Mouse (Mus musculus) lung, postnatal 0 days (tissue): ENCODE data around the gene Gtpbp8. TPM values are rescaled to one million over a fixed set of nuclear protein-coding genes. Genes with fewer than 3 reads are reported as not detected.

ENCODE experiments used
- ATAC-seq: fragments of 200-750 bp; cut with Nextera tagmentation; 2 replicates; pipeline ENCODE4 v1.8.0; 2017; ENCODE audit warnings: moderate library complexity
- DNase-seq: peaks from one replicate; pipeline ENCODE4 v3.0.0-alpha.2; 2016; ENCODE audit warnings: low spot score
- H3K27ac ChIP-seq: fragments of 300-500 bp; sonication (generic); 2 replicates; pipeline ENCODE4 v1.5.1; 2014; ENCODE audit warnings: antibody characterized with exemption, mild to moderate bottlenecking, low read length, mixed read lengths
- H3K27me3 ChIP-seq: fragments of 300-500 bp; sonication (generic); replicated peaks from 2 replicates; pipeline ENCODE4 v1.6.1; 2014; ENCODE audit warnings: low read length, mixed read lengths; ENCODE audit not compliant: insufficient read depth
- H3K36me3 ChIP-seq: fragments of 300-500 bp; sonication (generic); 2 replicates; pipeline ENCODE4 v1.6.1; 2014; ENCODE audit warnings: low read length, mixed read lengths; ENCODE audit not compliant: insufficient read depth
- H3K4me1 ChIP-seq: fragments of 300-500 bp; sonication (generic); 2 replicates; pipeline ENCODE4 v1.6.1; 2014; ENCODE audit warnings: antibody characterized with exemption, low read depth, low read length, mixed read lengths; ENCODE audit not compliant: insufficient read depth
- H3K4me2 ChIP-seq: fragments of 300-500 bp; sonication (generic); replicated peaks from 2 replicates; pipeline ENCODE4 v1.6.1; 2014; ENCODE audit warnings: low read depth, mild to moderate bottlenecking, low read length, moderate library complexity, mixed read lengths
- H3K4me3 ChIP-seq: fragments of 300-500 bp; sonication (generic); 2 replicates; pipeline ENCODE4 v1.5.1; 2014; ENCODE audit warnings: low read depth, low read length
- H3K9ac ChIP-seq: fragments of 300-500 bp; sonication (generic); replicated peaks from 2 replicates; pipeline ENCODE4 v1.6.1; 2014; ENCODE audit warnings: low read depth, mild to moderate bottlenecking
- H3K9me3 ChIP-seq: fragments of 300-500 bp; sonication (generic); 2 replicates; pipeline ENCODE4 v1.6.1; 2016; ENCODE audit warnings: low read length, mixed read lengths
- CTCF ChIP-seq: IDR thresholded peaks from 2 replicates; pipeline ENCODE4 v1.5.1; 2016; ENCODE audit warnings: antibody characterized with exemption, mild to moderate bottlenecking
- EP300 ChIP-seq: IDR thresholded peaks from 2 replicates; pipeline ENCODE4 v1.6.1; 2016; ENCODE audit warnings: antibody characterized with exemption, mild to moderate bottlenecking, control low read depth
- WGBS: fragments of 180-500 bp; shearing (Covaris S2); extraction: QIAGEN DNeasy Blood & Tissue Kit; methylation state at CpG from one replicate; pipeline ENCODE4 v1.1.7; 2014; 5-methylcytosine and 5-hydroxymethylcytosine counted together
- polyA plus RNA-seq: library from polyadenylated mRNA; unstranded; fragments of >200 nt; fragmentation: Nextera tagmentation; extraction: Ambion mirVana; gene quantifications from 2 replicates; pipeline ENCODE4 v1.2.1, GENCODE M21; 2015

The Gtpbp8 gene
- polyA plus RNA-seq, 1 experiment from 2014 or later, result 17.2 TPM

GRCm38 (mm10) chr16:44695214-44695858, 50.8 kb downstream of the Gtpbp8 start:
- Histone ChIP-seq H3K4me2 (no peak overlapping the region), H3K27me3 (no peaks in the 10 kb centered on the region), H3K4me1 (peaks cover 8% of the 10 kb centered on the region; the same call in 1 of the 2 replicates), H3K36me3 (no peaks in the 10 kb centered on the region), H3K27ac (peak overlapping the region; percentile 72), H3K9me3 (no peaks in the 10 kb centered on the region), H3K4me3 (no peak overlapping the region), H3K9ac (no peak overlapping the region)
- DNase-seq, result peak; percentile 63
- no peak for TF ChIP-seq CTCF
- TF ChIP-seq EP300, result no peak
- WGBS, result 48% methylated on average over 8 of the region's 8 CpGs
- ATAC-seq, result peak; percentile 13

GRCm38 (mm10) chr16:44693695-44694094, 52.5 kb downstream of the Gtpbp8 start:
- 71% methylated on average over 6 of the region's 6 CpGs for WGBS
- peaks cover 8% of the 10 kb centered on the region; the same call in 1 of the 2 replicates for H3K4me1 ChIP-seq
- no peaks in the 10 kb centered on the region for H3K9me3 ChIP-seq
- no peak overlapping the region for H3K27ac ChIP-seq
- ATAC-seq (no peak), DNase-seq (no peak)
- no peak overlapping the region for H3K4me3 ChIP-seq
- TF ChIP-seq EP300 (no peak), CTCF (peak; percentile 42)
- H3K9ac ChIP-seq, result no peak overlapping the region
- no peak overlapping the region for H3K4me2 ChIP-seq
- H3K27me3 ChIP-seq, result no peaks in the 10 kb centered on the region
- H3K36me3 ChIP-seq, result no peaks in the 10 kb centered on the region

GRCm38 (mm10) chr16:44692541-44692940, 53.6 kb downstream of the Gtpbp8 start:
- no peak overlapping the region for H3K4me3 ChIP-seq
- H3K27ac ChIP-seq, result no peak overlapping the region
- no peak for DNase-seq
- H3K4me1 ChIP-seq, result peaks cover 8% of the 10 kb centered on the region; the same call in 1 of the 2 replicates
- TF ChIP-seq CTCF (no peak), EP300 (no peak)
- no peaks in the 10 kb centered on the region for H3K36me3 ChIP-seq
- 90% methylated on average over 1 of the region's 1 CpGs for WGBS
- no peaks in the 10 kb centered on the region for H3K27me3 ChIP-seq
- H3K9me3 ChIP-seq, result no peaks in the 10 kb centered on the region
- H3K9ac ChIP-seq, result no peak overlapping the region
- no peak overlapping the region for H3K4me2 ChIP-seq
- ATAC-seq, result no peak

GRCm38 (mm10) chr16:44691561-44692141, 54.5 kb downstream of the Gtpbp8 start:
- no peak overlapping the region for H3K9ac ChIP-seq
- H3K4me3 ChIP-seq, result peak overlapping the region; percentile 5; the same call in 1 of the 2 replicates

GRCm38 (mm10) chr16:44691066-44691465, 55.1 kb downstream of the Gtpbp8 start:
- Histone ChIP-seq H3K27me3 (no peaks in the 10 kb centered on the region), H3K27ac (no peak overlapping the region), H3K9me3 (no peaks in the 10 kb centered on the region), H3K36me3 (no peaks in the 10 kb centered on the region), H3K9ac (no peak overlapping the region), H3K4me3 (no peak overlapping the region), H3K4me2 (peak overlapping the region; percentile 42; the same call in 1 of the 2 replicates), H3K4me1 (peaks cover 7% of the 10 kb centered on the region; the same call in 1 of the 2 replicates)
- 69% methylated on average over 2 of the region's 2 CpGs for WGBS
- DNase-seq (no peak), ATAC-seq (no peak)
- TF ChIP-seq EP300 (no peak), CTCF (no peak)

More at GRCm38 (mm10) chr16:44691561-44692141, 54.5 kb downstream of the Gtpbp8 start:
- no peaks in the 10 kb centered on the region for H3K27me3 ChIP-seq
- H3K9me3 ChIP-seq, result no peaks in the 10 kb centered on the region
- H3K4me2 ChIP-seq, result peak overlapping the region; percentile 42
- peaks cover 8% of the 10 kb centered on the region; the same call in 1 of the 2 replicates for H3K4me1 ChIP-seq
- peak; percentile 47; the same call in 1 of the 2 replicates for TF ChIP-seq EP300
- 0 out of 2 replicates have a peak, but pooled peaks have one; percentile 2 for TF ChIP-seq CTCF
- H3K36me3 ChIP-seq, result no peaks in the 10 kb centered on the region
- peak; percentile 66 for DNase-seq
- H3K27ac ChIP-seq, result peak overlapping the region; percentile 38; the same call in 1 of the 2 replicates
- ATAC-seq, result no peak
- whole genome bisulfite sequencing, result 18% methylated on average over 17 of the region's 17 CpGs

GRCm38 (mm10) chr16:44690501-44690900, 55.7 kb downstream of the Gtpbp8 start:
- H3K4me3 ChIP-seq, result no peak overlapping the region
- no peak overlapping the region for H3K27ac ChIP-seq
- WGBS, result 83% methylated on average over 2 of the region's 2 CpGs
- TF ChIP-seq CTCF (no peak), EP300 (no peak)
- DNase-seq (no peak), ATAC-seq (no peak)
- no peak overlapping the region for H3K4me2 ChIP-seq
- no peaks in the 10 kb centered on the region for H3K27me3 ChIP-seq
- H3K9ac ChIP-seq, result no peak overlapping the region
- peaks cover 4% of the 10 kb centered on the region; the same call in 1 of the 2 replicates for H3K4me1 ChIP-seq
- no peaks in the 10 kb centered on the region for H3K36me3 ChIP-seq
- H3K9me3 ChIP-seq, result no peaks in the 10 kb centered on the region
